Mouse (Mus musculus) heart, adult 8-10 months (tissue): Measurements from ENCODE around the gene Ncam1. TPM values are rescaled to one million over a fixed set of nuclear protein-coding genes. Genes with fewer than 3 reads are reported as not detected.

Experiments
- DNase-seq: peaks from one replicate; pipeline ENCODE4 v3.0.0; 2022; ENCODE audit warnings: low spot score
- total RNA-seq, 4 experiments: library from RNA; stranded (reverse); gene quantifications; 2 replicates each; pipeline ENCODE4 v1.2.4; 2022

Ncam1 gene
- total RNA-seq, 4 experiments from 2014 or later = 3.1 to 4.0 (median 3.3) TPM

DNA sequence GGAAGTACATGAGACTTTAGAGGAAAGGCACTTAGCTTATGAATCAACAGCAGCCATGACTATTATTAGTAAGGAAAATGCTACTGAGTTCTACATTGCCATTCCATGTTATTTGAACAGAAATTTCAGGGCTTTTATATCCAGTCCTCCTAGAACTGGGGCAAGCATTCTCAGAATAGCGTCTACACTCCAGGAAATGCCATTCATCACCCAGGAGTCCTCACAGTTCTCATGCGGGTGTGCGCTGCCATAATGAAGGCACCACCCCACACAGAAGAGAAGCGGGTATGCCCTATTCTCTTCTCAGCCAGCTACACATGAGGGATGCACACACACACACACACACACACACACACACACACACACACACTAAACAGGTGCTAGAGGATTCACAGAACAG, 43.5 kb downstream of the Ncam1 start:
- DNase-seq = no peak

DNA sequence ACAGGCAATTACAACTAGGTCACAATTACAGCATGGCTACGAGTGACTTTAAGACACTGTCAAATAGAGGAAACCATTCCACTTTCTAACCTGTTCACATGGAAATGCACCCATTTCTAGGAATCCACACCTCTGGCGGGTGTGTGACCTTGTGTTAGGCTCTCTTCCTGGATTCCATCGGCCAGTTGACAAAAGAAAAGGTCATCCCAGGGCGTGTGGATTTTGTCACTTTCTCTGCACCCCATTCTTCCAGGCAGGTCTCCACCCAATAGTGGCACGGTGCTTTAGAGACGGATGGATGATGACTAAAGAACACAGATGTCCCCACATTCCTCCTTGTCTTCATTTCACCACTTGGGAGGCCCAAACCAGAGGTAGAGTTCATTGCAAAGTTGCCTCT, 47.3 kb downstream of the Ncam1 start:
- no peak for DNase-seq

DNA sequence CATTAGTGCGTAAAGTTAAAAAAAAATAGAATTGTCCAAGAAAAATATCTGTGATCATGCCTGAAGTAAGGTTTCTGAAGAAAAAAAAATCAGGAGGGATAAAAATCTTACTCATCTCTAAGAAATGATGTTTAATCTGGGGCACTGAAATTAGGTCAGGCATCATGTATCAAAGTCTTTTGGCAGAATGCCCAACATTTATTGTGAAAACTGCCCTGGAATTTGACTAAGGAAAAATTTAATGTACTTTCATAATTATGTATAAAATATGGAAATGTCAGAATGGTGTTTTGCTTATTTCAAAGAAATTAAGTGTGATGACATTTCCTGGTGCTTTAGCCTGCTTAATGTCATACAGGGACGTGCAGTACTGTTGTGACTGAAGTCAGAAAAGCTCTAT, 52.5 kb downstream of the Ncam1 start:
- no peak for DNase-seq

DNA sequence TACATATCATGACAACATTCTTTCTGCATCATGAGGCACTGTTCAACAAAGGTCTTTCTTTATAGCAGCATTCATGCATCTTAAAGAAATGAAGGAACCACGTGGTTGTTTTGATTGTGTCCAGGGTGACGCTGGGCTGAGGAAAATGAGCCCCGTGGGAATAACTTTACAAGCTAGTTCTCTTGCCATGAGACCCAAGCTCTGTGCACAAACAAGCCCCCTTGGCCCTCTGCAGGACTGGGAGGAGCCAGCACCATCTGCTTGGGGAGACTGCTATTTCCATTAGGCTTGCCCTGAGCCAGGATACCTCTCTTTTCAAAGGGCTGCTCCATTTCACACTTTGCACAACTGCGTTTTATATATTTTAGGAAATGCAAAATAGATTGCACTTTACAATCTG, 53.0 kb downstream of the Ncam1 start:
- no peak for DNase-seq

DNA sequence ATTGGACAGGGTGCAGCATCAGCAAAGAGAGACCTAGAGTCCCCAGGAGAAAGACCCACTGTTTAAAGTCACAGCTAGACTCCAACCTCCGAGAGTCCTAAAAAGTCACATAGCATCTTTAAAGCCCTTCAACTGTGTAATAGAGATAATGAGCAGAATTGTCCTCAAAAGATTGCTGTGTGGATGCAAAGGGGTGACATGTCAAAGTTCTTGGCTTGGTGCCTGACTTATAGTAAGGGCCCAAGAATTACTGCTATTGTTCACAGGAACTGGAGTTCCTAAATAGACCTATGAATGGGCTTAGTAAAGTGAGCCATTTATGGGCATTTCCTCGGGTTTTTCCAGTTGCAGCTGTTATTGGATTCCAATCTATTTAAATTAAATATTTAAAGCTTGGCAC, 54.4 kb downstream of the Ncam1 start:
- no peak for DNase-seq

DNA sequence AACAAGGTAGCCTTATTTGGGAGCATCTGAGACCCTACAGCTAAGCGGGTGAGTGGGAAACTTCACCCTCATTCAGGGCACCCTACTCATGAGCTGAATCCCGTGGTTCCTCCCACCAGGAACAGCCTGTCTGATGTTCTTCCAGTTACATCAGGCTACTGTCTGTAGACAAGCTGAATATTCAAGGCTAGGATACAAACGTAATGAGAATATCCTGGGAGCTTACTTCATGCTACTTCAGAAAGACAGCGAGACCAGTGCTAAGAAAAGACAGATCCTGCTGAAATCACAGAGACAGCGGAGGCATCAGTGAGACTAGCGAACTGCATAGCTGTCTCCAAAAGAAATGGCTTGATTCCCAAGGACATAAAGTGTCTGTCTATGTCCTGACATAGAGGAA, 58.8 kb downstream of the Ncam1 start:
- DNase-seq = no peak

DNA sequence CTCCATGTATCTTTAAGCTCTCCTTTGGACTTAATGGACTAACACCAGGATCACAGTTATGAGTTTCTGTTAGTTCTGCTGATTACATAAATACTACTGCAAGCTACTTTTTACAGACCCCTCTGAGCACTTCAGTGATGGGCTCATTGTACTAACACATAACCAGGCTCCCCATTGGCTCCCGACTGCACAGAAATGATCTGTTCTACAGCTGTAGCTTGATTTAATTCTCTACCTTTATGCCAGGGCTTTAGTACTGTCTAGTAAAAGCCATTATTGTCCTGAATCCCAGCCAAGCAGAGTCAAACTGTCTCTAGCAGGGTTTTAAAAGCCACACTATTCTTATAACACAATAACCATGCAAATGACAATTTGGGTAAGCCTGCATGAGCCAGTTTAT, 60.2 kb downstream of the Ncam1 start:
- DNase-seq = no peak

DNA sequence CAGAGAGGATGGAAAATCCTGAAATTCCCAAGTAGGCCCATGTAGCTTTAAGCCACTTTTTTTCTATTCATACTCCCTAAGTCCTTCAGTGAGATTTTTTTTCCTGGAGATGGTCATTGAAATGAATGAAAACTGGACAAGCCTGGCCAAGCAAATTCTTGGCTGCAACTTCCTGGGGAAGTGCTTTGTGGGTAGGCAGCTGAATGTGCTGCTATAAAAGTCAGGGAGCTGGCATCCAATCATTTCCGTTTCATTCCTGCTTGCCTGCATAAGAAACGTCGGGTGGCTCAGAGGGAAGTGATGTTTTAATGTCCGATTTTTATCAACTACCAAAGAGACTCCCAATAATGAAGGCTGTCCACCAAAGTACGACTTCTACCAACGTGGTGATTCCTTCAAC, 61.6 kb downstream of the Ncam1 start:
- DNase-seq = no peak

DNA sequence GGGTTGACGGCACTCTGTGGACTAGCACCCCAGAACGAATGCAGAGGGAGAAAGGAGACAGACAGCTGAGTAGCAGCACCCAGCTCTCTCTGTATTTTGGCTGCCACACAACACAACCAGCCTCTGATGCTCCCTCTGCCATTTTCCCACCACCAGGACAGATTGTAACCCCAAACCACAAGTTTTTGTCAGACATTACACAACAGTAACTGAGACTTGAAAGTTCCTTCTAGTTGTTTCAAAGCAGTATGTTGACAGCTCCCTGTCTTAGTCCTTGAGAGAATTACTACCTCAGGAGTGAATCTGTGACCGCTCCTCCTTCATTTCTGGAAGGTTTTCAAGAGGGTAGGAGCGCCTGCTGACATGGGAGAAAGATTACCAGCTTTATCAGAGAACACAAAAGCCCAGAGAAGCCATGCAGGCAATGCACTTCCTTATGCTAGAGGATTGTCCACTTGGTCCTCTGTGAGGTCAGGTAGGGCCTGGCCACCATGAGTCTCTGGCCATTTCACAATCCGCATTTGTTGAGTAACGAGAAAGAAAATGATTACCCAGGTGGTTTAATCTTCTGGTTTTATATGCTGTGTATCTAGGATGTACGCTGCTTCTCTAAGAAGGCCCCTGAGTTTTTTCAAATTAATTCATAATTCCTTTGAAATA, 64.2 kb downstream of the Ncam1 start:
- DNase-seq = no peak

DNA sequence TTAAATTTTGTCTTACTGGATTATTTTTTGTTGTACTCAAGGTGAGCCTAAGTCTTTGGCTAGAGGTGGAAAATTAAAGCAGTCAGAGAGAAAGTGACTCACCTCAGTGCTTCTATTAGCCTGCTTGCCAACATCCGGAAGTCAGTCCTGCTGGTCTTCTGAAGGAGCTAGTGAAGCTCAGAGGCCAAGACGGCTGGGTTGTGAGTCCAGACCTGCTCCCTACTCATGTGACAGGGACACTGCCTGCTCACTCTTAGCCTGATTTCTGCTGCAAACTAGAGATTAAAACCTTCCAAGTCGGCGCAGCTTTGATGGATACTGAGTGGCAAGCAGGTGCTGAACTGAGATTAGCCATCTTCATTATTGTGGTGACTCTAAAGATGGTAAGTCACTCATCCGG, 65.0 kb downstream of the Ncam1 start:
- no peak for DNase-seq

DNA sequence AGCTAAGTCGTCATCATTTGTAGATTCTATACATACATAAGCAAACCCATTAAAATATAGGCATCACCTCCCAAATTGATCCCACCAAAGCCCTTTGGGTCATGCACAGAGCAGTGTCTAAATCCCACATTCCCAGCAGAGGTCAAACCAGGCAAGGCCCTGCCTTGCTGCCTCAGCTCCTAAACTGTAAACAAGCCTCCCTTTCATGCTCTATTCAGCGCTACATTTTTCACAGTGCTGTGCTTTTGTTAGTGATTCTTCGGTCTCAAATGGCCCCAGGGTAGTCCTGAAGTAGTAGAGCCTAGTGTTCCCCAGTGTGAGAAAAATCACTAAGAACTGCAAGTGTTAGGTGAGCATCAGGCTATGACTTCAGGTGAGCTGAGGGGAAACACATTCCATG, 69.2 kb downstream of the Ncam1 start:
- no peak for DNase-seq

DNA sequence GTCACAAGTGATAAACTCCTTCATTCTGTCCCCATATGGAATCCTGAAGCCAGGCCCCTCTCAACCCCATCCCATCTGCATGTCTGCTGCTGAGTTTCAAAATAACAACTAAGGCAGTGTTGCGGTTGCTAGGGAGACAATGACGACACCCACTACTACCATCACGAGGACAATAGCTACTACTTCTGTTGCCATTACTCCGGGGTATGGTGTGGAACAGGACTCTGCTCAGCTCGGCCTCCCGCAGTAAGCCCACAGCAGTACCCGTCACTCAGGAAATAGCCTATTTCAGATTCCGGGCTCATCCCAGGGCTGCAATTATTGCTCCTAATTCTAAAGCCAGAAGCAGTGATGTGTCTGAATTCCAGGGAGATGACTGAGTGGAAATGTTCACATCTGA, 70.5 kb downstream of the Ncam1 start:
- DNase-seq = no peak

DNA sequence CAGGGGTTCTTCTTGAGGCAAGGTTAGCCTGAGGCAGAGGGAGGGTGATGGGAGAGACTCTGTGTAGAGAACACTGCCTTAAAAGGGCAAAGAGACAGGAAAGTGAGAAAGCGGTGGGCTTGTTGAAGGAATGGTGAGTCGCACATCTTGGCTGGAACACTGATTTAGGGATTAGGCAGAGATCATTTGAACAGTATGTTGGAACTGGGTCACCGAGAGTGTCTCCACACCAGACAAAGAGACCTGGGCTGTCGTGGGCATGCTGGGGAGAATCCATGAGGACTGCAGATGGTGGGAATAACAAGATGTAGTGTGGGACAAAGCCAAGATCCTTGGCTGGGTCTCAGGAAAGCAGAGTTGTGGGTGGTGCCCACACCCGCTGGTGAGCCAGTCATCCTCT, 76.0 kb downstream of the Ncam1 start:
- DNase-seq = no peak

DNA sequence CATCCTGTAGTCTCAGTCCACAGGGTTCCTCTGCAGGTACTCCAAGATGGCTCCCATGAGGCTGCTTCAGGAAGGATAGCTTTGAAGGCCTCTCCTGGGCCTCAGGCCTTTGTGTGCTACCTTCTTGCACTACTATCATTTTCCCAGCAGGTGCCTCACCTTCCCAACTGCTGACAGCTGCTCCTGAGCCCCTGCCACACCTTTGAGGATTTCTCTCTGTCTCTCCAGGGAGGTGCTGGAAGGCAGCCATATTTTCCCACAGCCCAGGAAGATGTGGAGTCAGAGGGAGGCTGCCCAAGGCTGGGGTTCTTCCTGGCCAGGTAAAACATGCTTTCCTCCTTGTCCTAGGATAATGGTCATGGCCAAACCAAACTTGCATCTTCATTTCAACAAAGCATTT, 83.6 kb downstream of the Ncam1 start:
- no peak for DNase-seq

DNA sequence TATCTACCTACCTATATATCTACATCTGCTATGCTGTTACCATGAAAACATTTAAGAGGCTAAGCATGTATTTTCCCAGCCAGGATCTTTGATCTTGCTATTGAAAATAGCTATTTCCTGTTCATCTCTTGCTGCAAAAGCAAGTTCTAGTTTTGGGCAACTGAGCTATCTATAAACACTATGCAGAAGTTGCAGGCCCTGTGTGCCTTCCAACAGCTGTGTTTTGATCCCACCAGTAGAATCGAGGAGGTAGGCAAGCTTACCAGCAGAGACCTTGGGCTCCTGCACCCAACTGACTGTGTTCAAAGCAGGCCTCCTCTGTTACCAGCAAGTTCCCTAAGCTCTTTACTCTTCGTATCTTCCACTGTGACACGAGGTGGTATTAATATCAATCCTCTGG, 84.6 kb downstream of the Ncam1 start:
- no peak for DNase-seq

DNA sequence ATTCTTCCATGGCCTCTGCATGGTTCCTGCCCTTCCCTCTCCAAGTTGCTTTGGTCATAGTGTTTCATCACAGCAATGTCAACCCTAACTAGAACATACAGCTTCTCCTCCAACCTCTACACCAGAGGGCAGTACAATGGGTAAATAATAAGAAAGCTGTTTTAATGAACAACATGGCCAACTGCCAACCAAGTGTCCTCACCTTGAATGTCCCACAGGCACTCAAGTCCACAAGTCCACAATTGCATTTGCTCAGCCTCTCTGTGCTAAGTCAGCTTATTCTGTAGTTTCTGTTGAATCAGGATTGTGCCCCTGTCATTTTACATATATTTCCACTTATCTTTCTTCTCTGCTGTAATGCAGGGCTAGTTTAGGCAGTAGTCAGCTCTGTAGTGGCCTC, 91.1 kb downstream of the Ncam1 start:
- no peak for DNase-seq

DNA sequence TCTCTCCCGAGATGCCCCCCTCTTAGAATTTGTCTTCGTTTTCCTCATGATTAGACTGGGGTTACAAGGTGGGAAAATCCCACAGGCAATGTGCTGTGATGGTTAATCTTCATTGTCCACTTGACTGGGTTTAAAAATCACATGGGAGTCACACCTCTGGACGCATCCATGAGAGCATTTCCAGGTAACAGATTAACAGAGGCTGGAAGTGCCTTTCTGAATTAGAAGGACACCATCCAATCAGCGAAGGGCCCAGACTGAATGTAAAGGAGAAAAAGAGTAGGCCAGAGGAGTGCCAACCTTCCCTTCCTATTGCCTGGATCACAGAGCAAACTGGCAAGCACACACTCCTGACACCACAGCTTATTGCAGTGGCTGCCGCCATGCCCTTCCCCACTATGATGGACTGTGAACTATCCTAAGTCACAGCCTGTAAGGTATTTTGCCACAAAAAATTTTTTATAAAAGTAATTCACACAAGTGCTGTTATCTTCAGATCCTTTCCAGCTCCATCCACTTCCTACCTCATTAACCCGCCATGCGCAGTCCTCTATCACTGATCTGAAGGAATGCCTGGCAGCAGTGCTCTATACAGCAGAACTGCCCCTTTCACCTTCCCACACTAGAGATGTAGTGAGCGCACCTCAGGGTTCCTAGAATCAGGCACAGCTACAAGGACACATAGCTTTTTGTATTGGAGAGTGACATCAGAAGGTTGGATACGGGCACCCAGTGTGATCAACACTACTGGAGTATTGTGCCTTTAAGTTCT, 94.3 kb downstream of the Ncam1 start:
- no peak for DNase-seq

DNA sequence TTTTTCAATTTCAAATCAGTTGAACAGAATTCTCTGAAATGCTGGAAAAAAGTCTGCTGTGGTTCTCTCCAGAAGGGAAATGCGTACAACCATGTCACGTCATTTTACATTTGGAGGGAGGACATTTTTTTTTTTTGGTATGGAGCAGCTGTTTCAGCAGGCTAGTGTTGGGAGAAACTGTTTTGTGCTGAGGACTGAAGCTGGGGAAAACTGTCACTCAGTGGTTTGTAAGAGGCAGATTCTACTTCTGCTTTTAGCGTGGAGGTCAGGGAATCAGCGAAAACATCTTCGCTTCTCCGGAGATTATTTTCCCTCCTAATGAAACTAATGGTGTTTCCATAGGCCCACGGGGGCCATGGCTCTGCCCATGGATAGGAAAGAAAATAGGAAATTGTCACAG, 103.4 kb downstream of the Ncam1 start:
- no peak for DNase-seq

DNA sequence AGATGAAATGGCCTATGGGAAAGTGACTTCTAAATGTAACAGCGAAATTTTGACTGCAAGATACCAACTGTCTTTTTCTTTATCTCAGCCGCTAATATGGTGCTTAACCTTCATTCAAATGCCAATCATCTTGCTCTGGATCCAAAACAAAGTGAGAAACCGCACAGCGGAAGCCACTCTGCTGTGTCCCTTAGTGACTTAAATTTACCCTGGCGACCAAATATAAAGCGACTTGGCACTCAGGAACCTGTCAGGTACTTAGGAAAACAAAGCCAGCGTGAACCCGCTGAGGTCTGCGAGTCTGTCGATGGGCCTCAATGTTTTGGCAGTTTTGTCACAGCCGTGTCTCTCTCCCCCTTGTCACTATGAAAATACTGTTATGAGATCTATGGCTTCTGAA, 105.9 kb downstream of the Ncam1 start:
- no peak for DNase-seq

DNA sequence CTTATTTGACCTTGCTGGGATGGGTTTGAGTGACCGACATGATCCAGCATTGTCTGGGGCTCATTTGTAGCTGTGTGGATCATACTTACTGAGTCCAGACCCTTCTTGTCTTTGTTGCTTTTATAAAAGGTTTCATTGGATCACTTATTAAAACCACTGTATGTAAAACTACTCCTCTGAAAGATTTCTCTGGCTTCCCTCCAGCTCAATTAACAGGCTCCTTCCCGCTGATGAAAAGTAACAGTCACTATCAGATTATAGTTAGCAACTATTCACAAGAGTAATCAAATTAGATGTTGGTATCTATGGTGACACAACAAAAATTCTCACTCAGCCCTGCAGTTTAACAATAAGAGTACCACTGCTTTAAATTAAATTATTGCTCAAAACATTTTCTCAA, 107.4 kb downstream of the Ncam1 start:
- no peak for DNase-seq

DNA sequence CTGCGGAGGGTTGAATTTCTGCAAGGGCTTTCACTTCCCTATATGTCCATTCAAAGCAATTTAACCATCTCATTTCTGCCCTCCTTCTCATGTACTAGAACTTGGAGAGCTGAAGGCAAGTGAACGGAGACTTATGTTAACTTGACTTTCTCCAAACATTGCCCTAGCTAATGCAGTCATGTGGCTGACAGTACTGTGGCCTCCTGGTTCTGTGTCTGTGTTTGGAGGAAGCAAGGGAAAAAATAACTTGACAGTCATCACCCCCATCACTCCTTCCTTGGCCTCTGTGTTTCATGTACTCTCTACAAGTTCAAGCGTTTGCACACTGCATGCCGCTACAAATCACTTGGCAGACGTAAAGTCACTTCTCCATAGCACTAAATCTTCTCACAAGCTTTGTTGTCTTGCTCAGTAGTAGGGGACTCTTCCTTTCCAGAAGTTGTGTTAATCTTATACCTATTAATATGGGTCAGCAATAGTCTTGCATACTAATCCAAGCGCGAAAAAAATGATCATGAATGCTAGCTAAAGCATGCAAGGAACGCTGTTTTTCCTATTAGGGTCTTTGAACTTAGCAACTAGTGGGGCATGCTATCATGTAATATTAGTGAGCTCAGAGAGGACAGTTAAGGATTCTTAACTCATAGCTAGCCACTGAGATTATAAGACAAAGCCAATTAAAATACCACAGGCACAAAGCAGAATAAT, 115.0 kb downstream of the Ncam1 start:
- no peak for DNase-seq

DNA sequence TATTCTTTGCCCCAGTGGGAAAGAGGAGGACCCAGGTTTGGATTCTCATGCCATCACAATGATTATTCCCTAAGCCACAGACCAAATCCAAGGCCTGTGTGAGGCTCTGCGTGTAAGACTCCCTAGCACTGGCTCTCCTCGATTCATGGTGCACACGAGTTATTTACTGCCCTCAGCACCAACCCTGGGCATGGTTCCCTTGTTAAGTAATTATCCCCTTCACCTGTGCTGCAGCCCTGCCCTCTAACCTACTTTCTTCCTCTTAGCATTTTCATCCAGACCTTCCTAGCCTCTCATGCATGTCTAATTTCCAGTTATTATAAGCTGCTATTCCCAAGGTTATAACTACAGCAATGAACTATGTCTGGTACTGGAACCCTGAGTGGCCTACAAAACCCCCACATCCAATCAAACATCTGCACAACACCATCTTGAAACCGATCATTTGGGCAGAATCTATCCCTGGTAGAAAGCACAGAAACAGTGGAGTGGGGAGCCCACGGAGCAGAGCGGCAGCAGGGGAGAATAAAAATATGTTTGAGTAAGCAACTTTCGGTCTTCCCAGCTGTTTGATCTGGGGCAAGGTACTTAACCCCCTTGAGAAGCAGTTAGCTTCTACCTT, 116.8 kb downstream of the Ncam1 start:
- DNase-seq = no peak

DNA sequence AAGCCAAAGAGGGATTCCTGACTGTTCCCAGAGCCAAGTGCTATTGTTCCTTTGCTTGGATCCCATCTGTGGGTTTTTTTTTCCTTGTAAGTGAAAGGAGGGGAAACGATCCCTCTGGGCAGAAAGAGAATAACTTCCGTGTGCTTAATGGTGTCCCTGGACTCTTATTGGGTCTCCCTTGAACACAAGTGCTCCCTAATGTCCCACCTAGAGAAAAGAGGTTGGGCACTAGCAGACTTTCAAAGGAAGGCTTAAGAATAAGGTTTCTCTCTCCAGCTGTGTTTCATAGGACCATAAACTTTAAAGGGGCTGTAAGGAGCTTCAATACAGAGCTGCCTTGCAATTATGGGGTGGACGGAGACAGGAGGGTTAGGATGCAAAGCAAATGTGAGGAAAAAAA, 119.5 kb downstream of the Ncam1 start:
- no peak for DNase-seq
